Mouse (Mus musculus) embryonic facial prominence, embryonic 14.5 days (tissue): ENCODE measurements at regions not wholly inside any gene's neighbourhood (a gene's known extent, or its start where the extent isn't known, plus 50 kb on each side); places are given as distances from the start of the nearest gene placed in this dataset.
"Not testable (repeated sequence)": the region's sequence is repeated elsewhere in the genome, so short reads cannot be mapped to it uniquely, and the experiment has no call there.

Source experiments
- ATAC-seq: fragments of 200-750 bp; cut with Nextera tagmentation; 2 replicates; pipeline ENCODE4 v1.8.0; 2017; ENCODE audit warnings: low read depth, moderate number of reproducible peaks, moderate TSS enrichment
- DNase-seq: peaks from one replicate; pipeline ENCODE4 v3.0.0-alpha.2; 2015; ENCODE audit warnings: low spot score
- H3K27ac ChIP-seq: fragments of 300-500 bp; sonication (generic); replicated peaks from 2 replicates; pipeline ENCODE4 v1.5.1; 2014; ENCODE audit warnings: low read depth, mild to moderate bottlenecking, low read length, moderate library complexity
- H3K27me3 ChIP-seq: fragments of 300-500 bp; sonication (generic); replicated peaks from 2 replicates; pipeline ENCODE4 v1.6.1; 2014; ENCODE audit warnings: low read length; ENCODE audit not compliant: control insufficient read depth, insufficient read depth
- H3K36me3 ChIP-seq: fragments of 300-500 bp; sonication (generic); 2 replicates; pipeline ENCODE4 v1.6.1; 2014; ENCODE audit warnings: low read length, mixed read lengths; ENCODE audit not compliant: control insufficient read depth, insufficient read depth
- H3K4me1 ChIP-seq: fragments of 300-500 bp; sonication (generic); 2 replicates; pipeline ENCODE4 v1.6.1; 2014; ENCODE audit warnings: antibody characterized with exemption, low read length; ENCODE audit not compliant: control insufficient read depth, insufficient read depth
- H3K4me2 ChIP-seq: fragments of 300-500 bp; sonication (generic); 2 replicates; pipeline ENCODE4 v1.6.1; 2014; ENCODE audit warnings: low read depth, mild to moderate bottlenecking, low read length, moderate library complexity, mixed read lengths
- H3K4me3 ChIP-seq: fragments of 300-500 bp; sonication (generic); 2 replicates; pipeline ENCODE4 v1.5.1; 2014; ENCODE audit warnings: low read depth, mild to moderate bottlenecking, low read length
- H3K9ac ChIP-seq: fragments of 300-500 bp; sonication (generic); 2 replicates; pipeline ENCODE4 v1.6.1; 2014; ENCODE audit warnings: low read depth, mild to moderate bottlenecking, low read length, moderate library complexity, mixed read lengths
- H3K9me3 ChIP-seq: fragments of 300-500 bp; sonication (generic); 2 replicates; pipeline ENCODE4 v1.6.1; 2016; ENCODE audit warnings: low read length; ENCODE audit not compliant: control insufficient read depth
- WGBS: fragments of 180-500 bp; shearing (Covaris S2); extraction: QIAGEN DNeasy Blood & Tissue Kit; methylation state at CpG from one replicate; pipeline ENCODE4 v1.1.7; 2014; 5-methylcytosine and 5-hydroxymethylcytosine counted together

DNA sequence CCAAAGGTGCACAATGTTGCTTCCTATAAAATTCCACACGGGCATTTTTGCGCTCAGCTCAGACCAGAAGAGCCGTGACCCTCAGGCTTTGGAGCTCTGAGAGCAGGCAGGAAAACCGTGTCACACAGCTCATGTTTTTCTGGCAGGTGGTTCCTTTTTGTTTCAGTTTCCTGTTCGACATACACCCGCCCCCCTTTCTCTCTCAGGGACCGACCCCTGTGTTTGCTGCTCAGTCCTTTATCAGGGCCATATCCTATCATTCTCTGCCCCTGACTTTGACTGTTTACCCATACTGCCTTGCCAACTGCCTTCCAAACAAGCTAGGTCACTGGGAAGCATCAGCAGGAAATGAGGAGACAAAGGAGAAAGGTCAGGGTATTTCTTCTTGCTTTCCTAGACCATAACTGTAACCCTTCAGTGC, 475.5 kb upstream of the Smim15 start:
- Histone ChIP-seq H3K9ac (no peak overlapping the region), H3K4me3 (no peak overlapping the region), H3K36me3 (no peaks in the 10 kb centered on the region), H3K4me2 (no peak overlapping the region), H3K4me1 (no peaks in the 10 kb centered on the region), H3K9me3 (no peaks in the 10 kb centered on the region), H3K27me3 (no peaks in the 10 kb centered on the region), H3K27ac (no peak overlapping the region)
- ATAC-seq (no peak), DNase-seq (peak; percentile 29)
- WGBS, result 49% methylated on average over 7 of the region's 7 CpGs

- no peaks in the 10 kb centered on the region for H3K27me3 ChIP-seq
- no peaks in the 10 kb centered on the region for H3K9me3 ChIP-seq
- no peak overlapping the region for H3K4me3 ChIP-seq
- no peaks in the 10 kb centered on the region for H3K36me3 ChIP-seq
- H3K4me2 ChIP-seq, result no peak overlapping the region
- H3K9ac ChIP-seq, result no peak overlapping the region
- WGBS, result 87% methylated on average over 1 of the region's 1 CpGs
- H3K4me1 ChIP-seq, result no peaks in the 10 kb centered on the region
- no peak for ATAC-seq
- no peak for DNase-seq
- no peak overlapping the region for H3K27ac ChIP-seq
Observed at GRCm38 (mm10) chr13:107562463-107562862, 481.8 kb upstream of the Smim15 start.

- WGBS, result 77% methylated on average over 2 of the region's 2 CpGs
- DNase-seq (no peak), ATAC-seq (no peak)
- H3K27ac ChIP-seq, result no peak overlapping the region
- H3K4me1 ChIP-seq, result no peaks in the 10 kb centered on the region
- no peak overlapping the region for H3K4me2 ChIP-seq
- H3K9ac ChIP-seq, result no peak overlapping the region
- H3K9me3 ChIP-seq, result no peaks in the 10 kb centered on the region
- H3K36me3 ChIP-seq, result no peaks in the 10 kb centered on the region
- H3K27me3 ChIP-seq, result no peaks in the 10 kb centered on the region
- H3K4me3 ChIP-seq, result no peak overlapping the region
Observed at GRCm38 (mm10) chr13:107561529-107561928, 482.7 kb upstream of the Smim15 start.

- Histone ChIP-seq H3K4me3 (no peak overlapping the region), H3K9me3 (no peaks in the 10 kb centered on the region), H3K36me3 (no peaks in the 10 kb centered on the region), H3K4me2 (no peak overlapping the region), H3K9ac (no peak overlapping the region), H3K4me1 (no peaks in the 10 kb centered on the region), H3K27ac (no peak overlapping the region), H3K27me3 (no peaks in the 10 kb centered on the region)
- no peak for ATAC-seq
- no peak for DNase-seq
- WGBS, result 75% methylated on average over 3 of the region's 3 CpGs
Observed at GRCm38 (mm10) chr13:107555958-107556357, 488.3 kb upstream of the Smim15 start.

DNA sequence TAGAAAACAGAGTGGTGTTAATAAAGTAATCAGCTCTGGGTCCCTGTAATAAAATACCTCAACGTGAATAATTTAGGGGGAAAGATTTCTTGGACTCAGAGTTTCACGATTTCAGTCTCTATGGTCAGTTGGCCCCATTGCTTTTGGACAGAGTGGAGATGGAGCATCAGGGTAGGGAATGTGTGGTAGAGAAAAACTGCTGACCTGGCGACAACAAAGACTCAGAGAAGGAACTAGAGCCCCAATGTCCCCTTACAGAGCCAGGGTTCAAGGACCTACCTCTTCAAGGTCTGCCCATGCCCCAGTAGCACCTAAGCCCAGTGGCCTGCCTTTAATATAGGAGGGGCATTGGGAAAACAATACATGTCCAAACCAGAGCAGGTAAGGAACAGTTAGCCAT, 490.2 kb upstream of the Smim15 start:
- no peaks in the 10 kb centered on the region for H3K36me3 ChIP-seq

GRCm38 (mm10) chr13:107552165-107552564, 492.1 kb upstream of the Smim15 start:
- Histone ChIP-seq H3K27ac (no peak overlapping the region), H3K36me3 (no peaks in the 10 kb centered on the region), H3K4me1 (no peaks in the 10 kb centered on the region), H3K9me3 (no peaks in the 10 kb centered on the region), H3K27me3 (no peaks in the 10 kb centered on the region), H3K4me2 (no peak overlapping the region), H3K9ac (no peak overlapping the region), H3K4me3 (no peak overlapping the region)
- ATAC-seq (no peak), DNase-seq (no peak)
- WGBS, result 90% methylated on average over 4 of the region's 4 CpGs

More for the DNA sequence above, 490.2 kb upstream of the Smim15 start:
- H3K27me3 ChIP-seq, result no peaks in the 10 kb centered on the region
- H3K4me1 ChIP-seq, result no peaks in the 10 kb centered on the region
- H3K9me3 ChIP-seq, result no peaks in the 10 kb centered on the region
- 89% methylated on average over 3 of the region's 3 CpGs for WGBS
- ATAC-seq (no peak), DNase-seq (no peak)
- no peak overlapping the region for H3K27ac ChIP-seq
- no peak overlapping the region for H3K9ac ChIP-seq
- H3K4me3 ChIP-seq, result no peak overlapping the region
- no peak overlapping the region for H3K4me2 ChIP-seq

- H3K4me2 ChIP-seq, H3K4me3 ChIP-seq, DNase-seq, H3K4me1 ChIP-seq, ATAC-seq, H3K27me3 ChIP-seq, H3K36me3 ChIP-seq, H3K9ac ChIP-seq, H3K27ac ChIP-seq, H3K9me3 ChIP-seq: not testable (repeated sequence)
- WGBS, result 95% methylated on average over 7 of the region's 7 CpGs
Observed at GRCm38 (mm10) chr13:107549995-107550394, 494.3 kb upstream of the Smim15 start.

DNA sequence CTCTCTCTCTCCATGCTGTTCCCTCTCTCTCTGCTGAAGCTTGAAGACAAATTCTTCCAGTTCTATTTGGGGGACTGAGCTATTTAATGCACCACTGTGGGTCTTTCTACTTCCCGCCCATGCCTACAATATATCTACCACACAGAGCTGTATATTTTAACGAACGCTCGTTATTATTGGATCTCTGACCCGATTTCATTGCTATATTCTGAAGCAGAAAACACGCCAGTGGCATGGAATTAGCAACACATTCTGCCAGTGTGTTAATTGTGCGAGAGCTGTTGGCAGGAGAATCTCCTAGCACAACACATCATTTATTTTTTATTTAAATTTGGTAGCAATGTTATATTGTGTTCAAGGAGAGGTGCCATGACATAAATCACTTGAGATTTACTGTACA, 497.2 kb upstream of the Smim15 start:
- Histone ChIP-seq H3K27me3 (no peaks in the 10 kb centered on the region), H3K27ac (no peak overlapping the region), H3K4me2 (no peak overlapping the region), H3K9me3 (peaks cover 3% of the 10 kb centered on the region; the same call in 1 of the 2 replicates), H3K36me3 (no peaks in the 10 kb centered on the region), H3K4me1 (no peaks in the 10 kb centered on the region), H3K9ac (no peak overlapping the region), H3K4me3 (no peak overlapping the region)
- ATAC-seq (no peak), DNase-seq (no peak)
- 90% methylated on average over 7 of the region's 7 CpGs for WGBS

DNA sequence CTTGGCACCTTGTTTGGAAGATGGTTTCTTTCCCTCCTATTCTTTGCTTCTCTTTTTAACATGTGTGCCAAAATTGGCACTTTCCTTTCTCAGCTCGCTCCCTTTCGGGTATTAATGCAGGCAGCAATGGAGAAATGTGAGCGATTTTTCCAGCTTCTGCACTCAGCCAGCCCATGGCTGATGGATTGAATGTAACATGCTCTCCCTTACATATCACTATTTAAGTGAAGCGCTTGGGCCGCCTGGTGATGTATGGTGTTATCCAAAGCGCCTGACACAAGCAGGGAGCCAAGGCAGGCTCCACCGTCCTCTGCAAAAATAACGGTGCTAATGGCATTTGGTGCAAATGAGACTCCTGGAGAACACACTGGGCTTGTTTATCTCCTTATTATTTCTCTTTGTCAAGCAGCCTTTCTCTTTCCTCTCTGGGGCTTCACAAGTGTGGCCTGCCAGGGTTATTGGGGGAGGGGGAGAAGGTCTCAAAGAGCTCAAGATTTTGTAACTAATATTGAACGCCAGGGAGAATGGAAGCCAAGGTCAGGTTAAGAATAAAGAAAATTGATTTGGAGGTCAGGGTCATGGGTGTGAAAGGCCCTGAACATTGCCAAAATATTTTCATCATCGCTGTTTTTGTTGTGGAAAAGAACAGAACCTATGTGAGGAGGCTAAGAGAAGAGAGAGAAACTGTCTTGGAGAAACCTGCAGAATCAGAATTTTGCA, 497.9 kb upstream of the Smim15 start:
- Histone ChIP-seq H3K36me3 (no peaks in the 10 kb centered on the region), H3K4me3 (no peak overlapping the region), H3K27ac (no peak overlapping the region), H3K9ac (no peak overlapping the region), H3K4me1 (no peaks in the 10 kb centered on the region), H3K4me2 (no peak overlapping the region), H3K27me3 (no peaks in the 10 kb centered on the region), H3K9me3 (peaks cover 3% of the 10 kb centered on the region; the same call in 1 of the 2 replicates)
- DNase-seq, result no peak
- ATAC-seq, result no peak
- 68% methylated on average over 10 of the region's 10 CpGs for WGBS
